Mouse (Mus musculus) inflammation-experienced regulatory T-cells, adult 6 months (primary cell): ENCODE measurements around the gene Frmd7. TPM values are rescaled to one million over a fixed set of nuclear protein-coding genes. Genes with fewer than 3 reads are reported as not detected.
A peak's percentile ranks its signal among the peaks of the same experiment; 100 is the strongest.

Source experiments
- ATAC-seq: one replicate; pipeline ENCODE4 v1.8.0; 2017
- polyA plus RNA-seq, 3 experiments: library from polyadenylated mRNA; unstranded; fragments of 100-300 nt; shearing (Covaris generic); gene quantifications; one replicate each; pipeline ENCODE4 v1.2.1; 2017

The Frmd7 gene
- not detected for polyA plus RNA-seq

- no peak for ATAC-seq
Measured at GRCm38 (mm10) chrX:50942610-50943009, at the start of gene Frmd7. Gene Frmd7, minus strand, starts transcription at chrX:50942710.

GRCm38 (mm10) chrX:50991324-50991723, 48.8 kb upstream of the Frmd7 start:
- no peak for ATAC-seq

- no peak for ATAC-seq
Measured at GRCm38 (mm10) chrX:50989940-50990339, 47.4 kb upstream of the Frmd7 start.

GRCm38 (mm10) chrX:50988581-50988980, 46.1 kb upstream of the Frmd7 start:
- ATAC-seq = no peak

- no peak for ATAC-seq
Measured at GRCm38 (mm10) chrX:50978428-50978827, 35.9 kb upstream of the Frmd7 start.

GRCm38 (mm10) chrX:50972145-50972544, 29.6 kb upstream of the Frmd7 start:
- ATAC-seq = no peak

- no peak for ATAC-seq
Measured at GRCm38 (mm10) chrX:50969907-50970306, 27.4 kb upstream of the Frmd7 start.

GRCm38 (mm10) chrX:50968157-50968932, 25.8 kb upstream of the Frmd7 start:
- no peak for ATAC-seq

- ATAC-seq = no peak
Measured at GRCm38 (mm10) chrX:50965157-50965556, 22.6 kb upstream of the Frmd7 start.

- no peak for ATAC-seq
Measured at GRCm38 (mm10) chrX:50962955-50963354, 20.4 kb upstream of the Frmd7 start.

- no peak for ATAC-seq
Measured at GRCm38 (mm10) chrX:50948633-50949032, 6.1 kb upstream of the Frmd7 start.

GRCm38 (mm10) chrX:50948116-50948515, 5.6 kb upstream of the Frmd7 start:
- ATAC-seq = no peak

GRCm38 (mm10) chrX:50937117-50937516, 5.4 kb downstream of the Frmd7 start:
- ATAC-seq = no peak

GRCm38 (mm10) chrX:50930309-50930708, 12.2 kb downstream of the Frmd7 start:
- ATAC-seq = peak; percentile 89

GRCm38 (mm10) chrX:50926893-50927545, 15.5 kb downstream of the Frmd7 start:
- ATAC-seq = no peak

GRCm38 (mm10) chrX:50924629-50925364, 17.7 kb downstream of the Frmd7 start:
- no peak for ATAC-seq

GRCm38 (mm10) chrX:50918754-50919153, 23.8 kb downstream of the Frmd7 start:
- ATAC-seq = no peak

GRCm38 (mm10) chrX:50917389-50917788, 25.1 kb downstream of the Frmd7 start:
- no peak for ATAC-seq

GRCm38 (mm10) chrX:50909915-50910314, 32.6 kb downstream of the Frmd7 start:
- ATAC-seq = no peak

- no peak for ATAC-seq
Measured at GRCm38 (mm10) chrX:50903497-50903896, 39.0 kb downstream of the Frmd7 start.

GRCm38 (mm10) chrX:50887999-50888398, 54.5 kb downstream of the Frmd7 start:
- no peak for ATAC-seq

- peak; percentile 97 for ATAC-seq
Measured at GRCm38 (mm10) chrX:50874246-50875002, 68.1 kb downstream of the Frmd7 start.

- ATAC-seq = no peak
Measured at GRCm38 (mm10) chrX:50864734-50865133, 77.8 kb downstream of the Frmd7 start.
